Mouse (Mus musculus): ENCODE measurements around the gene Ankrd40.

GRCm38 (mm10) chr11:94322636-94323035 lies 5.2 kb upstream of the Ankrd40 start:
- TF ChIP-seq CTCF (IDR thresholded peaks at IDR 0.05; ENCODE audit: control insufficient read depth, insufficient read depth, insufficient replicate concordance, low read depth, low read length) = no peak
- no peak for TF ChIP-seq POLR2A (IDR thresholded peaks at IDR 0.05; ENCODE audit: control insufficient read depth, low read depth, low read length)

All from testis, adult 2 months (tissue).